Mouse (Mus musculus): ENCODE measurements around the gene Timmdc1. TPM values are rescaled to one million over a fixed set of nuclear protein-coding genes. Genes with fewer than 3 reads are reported as not detected.
"Not testable (repeated sequence)": the region's sequence is repeated elsewhere in the genome, so short reads cannot be mapped to it uniquely, and the experiment has no call there.

Timmdc1 gene
- polyA plus RNA-seq, 1 experiment from 2014 or later: 35.3 TPM

GRCm38 (mm10) chr16:38482780-38483562, 39.5 kb downstream of the Timmdc1 start:
- Histone ChIP-seq H3K27me3 (replicated peaks; ENCODE audit: low read depth, poor library complexity, severe bottlenecking) (peaks cover 36% of the 10 kb centered on the region), H3K36me3 (replicated peaks) (no peaks in the 10 kb centered on the region), H3K4me3 (peak overlapping the region; percentile 49), H3K4me1 (peaks cover 10% of the 10 kb centered on the region), H3K9me3 (no peaks in the 10 kb centered on the region), H3K27ac (replicated peaks) (no peak overlapping the region)
- WGBS: 27% methylated on average over 32 of the region's 32 CpGs
- DNase-seq (ENCODE audit: low spot score): peak; percentile 34

- WGBS: 79% methylated on average over 4 of the region's 4 CpGs
- no peak overlapping the region for H3K4me3 ChIP-seq
- no peak overlapping the region for H3K27ac ChIP-seq (replicated peaks)
- H3K4me1 ChIP-seq: peaks cover 20% of the 10 kb centered on the region
- H3K9me3 ChIP-seq: no peaks in the 10 kb centered on the region
- H3K36me3 ChIP-seq (replicated peaks): no peaks in the 10 kb centered on the region
- DNase-seq (ENCODE audit: low spot score): no peak
- peaks cover 36% of the 10 kb centered on the region for H3K27me3 ChIP-seq (replicated peaks; ENCODE audit: low read depth, poor library complexity, severe bottlenecking)
Measured at GRCm38 (mm10) chr16:38481327-38481726, 41.1 kb downstream of the Timmdc1 start.

- Histone ChIP-seq H3K4me1 (peaks cover 16% of the 10 kb centered on the region), H3K4me3 (no peak overlapping the region), H3K27ac (replicated peaks) (no peak overlapping the region), H3K9me3 (no peaks in the 10 kb centered on the region), H3K27me3 (replicated peaks; ENCODE audit: low read depth, poor library complexity, severe bottlenecking) (peaks cover 23% of the 10 kb centered on the region), H3K36me3 (replicated peaks) (no peaks in the 10 kb centered on the region)
- WGBS: 89% methylated on average over 3 of the region's 3 CpGs
- DNase-seq (ENCODE audit: low spot score): no peak
Measured at GRCm38 (mm10) chr16:38478296-38478695, 44.2 kb downstream of the Timmdc1 start.

GRCm38 (mm10) chr16:38477241-38477608, 45.2 kb downstream of the Timmdc1 start:
- peaks cover 12% of the 10 kb centered on the region for H3K4me1 ChIP-seq
- not testable (repeated sequence) for H3K36me3 ChIP-seq (replicated peaks); DNase-seq (ENCODE audit: low spot score); H3K9me3 ChIP-seq
- H3K27ac ChIP-seq (replicated peaks): peak overlapping the region; percentile 63; the same call in 1 of the 2 replicates
- 62% methylated on average over 14 of the region's 14 CpGs for WGBS
- H3K27me3 ChIP-seq (replicated peaks; ENCODE audit: low read depth, poor library complexity, severe bottlenecking): peaks cover 13% of the 10 kb centered on the region
- H3K4me3 ChIP-seq: peak overlapping the region; percentile 52

GRCm38 (mm10) chr16:38476312-38477240, 45.9 kb downstream of the Timmdc1 start:
- WGBS: 11% methylated on average over 34 of the region's 34 CpGs

GRCm38 (mm10) chr16:38475681-38476311, 46.7 kb downstream of the Timmdc1 start:
- H3K27me3 ChIP-seq (replicated peaks; ENCODE audit: low read depth, poor library complexity, severe bottlenecking): peaks cover 3% of the 10 kb centered on the region; the same call in 1 of the 2 replicates
- no peaks in the 10 kb centered on the region for H3K9me3 ChIP-seq
- WGBS: 55% methylated on average over 4 of the region's 4 CpGs
- 0 out of 2 replicates have a peak overlapping the region, but pooled peaks have one; percentile 63 for H3K27ac ChIP-seq (replicated peaks)
- peak overlapping the region; percentile 52 for H3K4me3 ChIP-seq
- peaks cover 15% of the 10 kb centered on the region for H3K4me1 ChIP-seq
- no peaks in the 10 kb centered on the region for H3K36me3 ChIP-seq (replicated peaks)
- DNase-seq (ENCODE audit: low spot score): no peak

More at GRCm38 (mm10) chr16:38476312-38477240, 45.9 kb downstream of the Timmdc1 start:
- Histone ChIP-seq H3K4me3 (peak overlapping the region; percentile 52), H3K27ac (replicated peaks) (peak overlapping the region; percentile 63), H3K4me1 (peaks cover 15% of the 10 kb centered on the region), H3K36me3 (replicated peaks) (no peaks in the 10 kb centered on the region), H3K9me3 (no peaks in the 10 kb centered on the region), H3K27me3 (replicated peaks; ENCODE audit: low read depth, poor library complexity, severe bottlenecking) (peaks cover 6% of the 10 kb centered on the region)
- peak; percentile 65 for DNase-seq (ENCODE audit: low spot score)

GRCm38 (mm10) chr16:38474677-38475286, 47.7 kb downstream of the Timmdc1 start:
- 87% methylated on average over 9 of the region's 9 CpGs for WGBS
- Histone ChIP-seq H3K4me1 (peaks cover 15% of the 10 kb centered on the region), H3K4me3 (no peak overlapping the region), H3K9me3 (no peaks in the 10 kb centered on the region), H3K27ac (replicated peaks) (no peak overlapping the region), H3K36me3 (replicated peaks) (no peaks in the 10 kb centered on the region), H3K27me3 (replicated peaks; ENCODE audit: low read depth, poor library complexity, severe bottlenecking) (peaks cover 3% of the 10 kb centered on the region; the same call in 1 of the 2 replicates)
- DNase-seq (ENCODE audit: low spot score): no peak

- no peak for DNase-seq (ENCODE audit: low spot score)
- H3K4me3 ChIP-seq: no peak overlapping the region
- H3K4me1 ChIP-seq: peaks cover 19% of the 10 kb centered on the region
- H3K27me3 ChIP-seq (replicated peaks; ENCODE audit: low read depth, poor library complexity, severe bottlenecking): peaks cover 3% of the 10 kb centered on the region; the same call in 1 of the 2 replicates
- 94% methylated on average over 5 of the region's 5 CpGs for WGBS
- no peaks in the 10 kb centered on the region for H3K9me3 ChIP-seq
- no peak overlapping the region for H3K27ac ChIP-seq (replicated peaks)
- no peaks in the 10 kb centered on the region for H3K36me3 ChIP-seq (replicated peaks)
Measured at GRCm38 (mm10) chr16:38473661-38474060, 48.8 kb downstream of the Timmdc1 start.

GRCm38 (mm10) chr16:38472507-38472873, 50.0 kb downstream of the Timmdc1 start:
- no peaks in the 10 kb centered on the region for H3K9me3 ChIP-seq
- H3K4me1 ChIP-seq: peaks cover 19% of the 10 kb centered on the region
- DNase-seq (ENCODE audit: low spot score): no peak
- 93% methylated on average over 5 of the region's 5 CpGs for WGBS
- H3K27ac ChIP-seq (replicated peaks): no peak overlapping the region
- no peaks in the 10 kb centered on the region for H3K36me3 ChIP-seq (replicated peaks)
- peaks cover 3% of the 10 kb centered on the region; the same call in 1 of the 2 replicates for H3K27me3 ChIP-seq (replicated peaks; ENCODE audit: low read depth, poor library complexity, severe bottlenecking)
- H3K4me3 ChIP-seq: no peak overlapping the region

- 82% methylated on average over 11 of the region's 11 CpGs for WGBS
- H3K4me1 ChIP-seq: peaks cover 15% of the 10 kb centered on the region
- DNase-seq (ENCODE audit: low spot score): no peak
- H3K4me3 ChIP-seq: no peak overlapping the region
- H3K27ac ChIP-seq (replicated peaks): no peak overlapping the region
- H3K9me3 ChIP-seq: no peaks in the 10 kb centered on the region
- no peaks in the 10 kb centered on the region for H3K36me3 ChIP-seq (replicated peaks)
- peaks cover 3% of the 10 kb centered on the region; the same call in 1 of the 2 replicates for H3K27me3 ChIP-seq (replicated peaks; ENCODE audit: low read depth, poor library complexity, severe bottlenecking)
Measured at GRCm38 (mm10) chr16:38471697-38472506, 50.6 kb downstream of the Timmdc1 start.

GRCm38 (mm10) chr16:38469437-38469836, 53.0 kb downstream of the Timmdc1 start:
- WGBS: 69% methylated on average over 8 of the region's 8 CpGs
- Histone ChIP-seq H3K9me3 (no peaks in the 10 kb centered on the region), H3K27me3 (replicated peaks; ENCODE audit: low read depth, poor library complexity, severe bottlenecking) (no peaks in the 10 kb centered on the region), H3K4me1 (peaks cover 7% of the 10 kb centered on the region; the same call in 1 of the 2 replicates), H3K4me3 (no peak overlapping the region), H3K36me3 (replicated peaks) (no peaks in the 10 kb centered on the region), H3K27ac (replicated peaks) (no peak overlapping the region)
- DNase-seq (ENCODE audit: low spot score): no peak

Data from embryonic facial prominence, embryonic 10.5 days (tissue).